Mouse (Mus musculus): ENCODE data around the gene Kcp.

Gene Kcp

DNA sequence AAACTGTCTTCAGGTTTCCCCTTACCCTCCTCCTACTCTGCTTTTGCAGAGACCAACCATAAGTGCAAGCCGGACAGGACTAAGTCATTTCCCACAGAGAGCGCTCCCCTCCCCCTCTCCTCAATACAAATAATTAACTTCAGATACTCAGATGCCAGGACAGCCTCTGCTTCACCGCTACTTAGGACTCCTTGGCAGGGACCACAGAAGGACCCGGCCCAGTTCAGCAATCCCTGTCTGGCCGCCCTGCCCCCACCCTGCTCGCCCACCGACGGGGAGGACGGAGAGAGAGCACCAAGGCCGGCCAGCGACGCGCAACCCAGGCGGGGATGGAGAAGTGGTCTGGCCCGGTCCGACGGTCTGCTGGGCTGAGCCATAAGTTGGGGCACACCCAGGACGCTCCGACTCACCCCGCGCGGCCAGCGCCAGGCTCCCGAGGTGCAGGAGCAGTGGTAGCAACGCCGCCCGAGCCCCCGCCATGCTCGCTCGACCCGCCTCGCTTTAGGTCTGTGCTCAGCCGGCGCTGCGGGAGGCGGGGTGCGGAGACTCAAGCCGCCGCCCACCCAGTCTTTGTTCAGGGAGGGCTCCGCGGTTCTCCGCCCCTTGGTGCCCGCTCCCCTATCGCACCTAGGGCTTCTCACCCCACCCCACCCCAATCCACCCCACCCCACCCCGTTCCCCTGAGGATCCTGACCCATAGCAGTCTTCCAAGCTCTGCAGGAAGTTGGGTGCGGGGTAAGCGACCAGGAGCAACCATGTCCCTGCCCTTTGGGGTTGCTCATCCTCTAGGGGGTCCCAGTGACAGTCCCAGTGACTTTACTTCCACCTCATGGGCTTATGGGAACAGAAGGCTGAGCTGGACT, at the start of gene Kcp:
Kcp (minus strand) TSS at position 506 of the 863 bp plus-strand sequence.
- no peak for DNase-seq

DNA sequence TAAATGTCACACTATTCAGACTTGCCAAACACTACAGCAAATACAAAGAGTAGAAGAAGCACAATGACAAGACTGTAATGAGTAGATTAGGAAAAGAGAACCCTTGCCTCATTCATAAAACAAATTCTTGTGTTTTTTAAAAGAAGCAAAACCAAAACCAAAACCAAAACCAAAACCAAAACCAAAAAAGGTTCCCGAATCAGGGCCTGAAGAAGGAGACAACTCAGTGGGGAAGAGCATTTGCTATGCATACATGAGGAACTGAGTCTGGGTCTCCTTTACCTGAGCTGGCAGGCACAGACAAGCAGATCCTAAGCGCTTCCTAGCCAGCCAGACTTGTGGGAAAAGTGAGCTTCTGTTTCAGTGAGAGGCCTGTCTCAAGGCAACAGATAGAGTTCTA, 49.4 kb upstream of the Kcp start:
- no peak for DNase-seq

DNA sequence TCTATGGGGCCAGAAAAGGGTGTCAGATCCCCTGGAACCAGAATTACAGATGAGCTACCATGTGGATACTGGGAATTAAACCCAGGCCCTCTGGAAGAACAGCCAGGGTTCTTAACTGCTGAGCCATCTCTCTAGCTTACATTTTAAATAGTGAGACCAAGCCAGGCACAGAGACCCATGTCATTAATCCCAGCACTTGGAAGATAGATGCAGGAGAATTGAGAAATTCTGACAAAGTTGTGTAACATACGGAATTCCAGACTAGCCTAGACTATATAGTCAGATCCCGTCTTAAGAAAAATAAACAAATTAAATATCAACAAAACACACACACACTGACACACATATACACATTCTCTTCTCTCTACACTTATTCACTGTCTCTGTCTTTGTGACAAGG, 44.8 kb upstream of the Kcp start:
- DNase-seq = no peak

- no peak for DNase-seq
These were observed 40.3 kb upstream of the Kcp start for GRCm38 (mm10) chr6:29548086-29548485.

GRCm38 (mm10) chr6:29547582-29547981, 39.8 kb upstream of the Kcp start:
- no peak for DNase-seq

DNA sequence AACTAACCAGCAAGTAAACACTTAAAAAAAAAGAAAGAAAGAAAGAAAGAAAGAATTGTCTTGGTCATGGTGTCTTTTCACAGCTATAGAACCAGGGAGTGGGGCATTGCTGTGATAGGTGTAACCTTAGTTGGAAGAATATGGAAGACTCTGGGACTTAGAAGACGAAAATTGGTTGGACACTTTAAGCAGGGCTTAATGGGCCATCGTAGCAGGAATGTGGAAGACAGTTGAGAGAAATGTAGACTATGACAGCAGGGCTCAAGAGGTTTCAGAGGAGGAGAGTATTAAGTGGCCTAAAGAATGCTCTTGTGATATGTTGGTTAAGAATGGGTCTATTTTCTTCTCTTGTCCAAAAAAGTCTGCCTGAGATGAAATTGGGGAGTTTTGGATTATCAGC, 37.9 kb upstream of the Kcp start:
- no peak for DNase-seq

GRCm38 (mm10) chr6:29540956-29541355, 33.2 kb upstream of the Kcp start:
- DNase-seq = no peak

GRCm38 (mm10) chr6:29540223-29540622, 32.5 kb upstream of the Kcp start:
- no peak for DNase-seq

GRCm38 (mm10) chr6:29539502-29539901, 31.8 kb upstream of the Kcp start:
- no peak for DNase-seq

GRCm38 (mm10) chr6:29537221-29537620, 29.5 kb upstream of the Kcp start:
- DNase-seq = no peak

GRCm38 (mm10) chr6:29536651-29537193, 29.0 kb upstream of the Kcp start:
- peak; percentile 26 to 36 for DNase-seq

- no peak for DNase-seq
These were observed 27.6 kb upstream of the Kcp start for GRCm38 (mm10) chr6:29535316-29535715.

GRCm38 (mm10) chr6:29530050-29530449, 22.3 kb upstream of the Kcp start:
- peak; percentile 37 to 42 for DNase-seq

DNA sequence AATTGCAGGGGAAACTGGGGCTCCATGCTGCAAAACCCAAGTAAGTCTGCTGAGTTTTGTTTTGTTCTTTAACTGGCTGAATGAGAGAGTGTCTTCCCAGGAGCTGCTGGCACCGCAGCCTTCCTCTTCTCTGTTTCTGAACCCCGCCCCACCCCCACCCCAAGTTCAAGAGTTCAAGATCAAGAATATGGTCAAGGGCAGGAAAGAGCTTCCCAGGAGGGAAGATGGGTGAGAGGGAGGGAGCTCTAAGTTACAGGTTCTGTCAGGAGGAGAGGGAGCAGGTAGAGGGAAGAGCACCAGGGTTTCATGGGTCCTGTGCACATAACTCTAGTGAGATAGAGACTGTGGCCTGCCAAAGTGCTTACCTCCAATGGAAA, 21.7 kb upstream of the Kcp start:
- no peak for DNase-seq

DNA sequence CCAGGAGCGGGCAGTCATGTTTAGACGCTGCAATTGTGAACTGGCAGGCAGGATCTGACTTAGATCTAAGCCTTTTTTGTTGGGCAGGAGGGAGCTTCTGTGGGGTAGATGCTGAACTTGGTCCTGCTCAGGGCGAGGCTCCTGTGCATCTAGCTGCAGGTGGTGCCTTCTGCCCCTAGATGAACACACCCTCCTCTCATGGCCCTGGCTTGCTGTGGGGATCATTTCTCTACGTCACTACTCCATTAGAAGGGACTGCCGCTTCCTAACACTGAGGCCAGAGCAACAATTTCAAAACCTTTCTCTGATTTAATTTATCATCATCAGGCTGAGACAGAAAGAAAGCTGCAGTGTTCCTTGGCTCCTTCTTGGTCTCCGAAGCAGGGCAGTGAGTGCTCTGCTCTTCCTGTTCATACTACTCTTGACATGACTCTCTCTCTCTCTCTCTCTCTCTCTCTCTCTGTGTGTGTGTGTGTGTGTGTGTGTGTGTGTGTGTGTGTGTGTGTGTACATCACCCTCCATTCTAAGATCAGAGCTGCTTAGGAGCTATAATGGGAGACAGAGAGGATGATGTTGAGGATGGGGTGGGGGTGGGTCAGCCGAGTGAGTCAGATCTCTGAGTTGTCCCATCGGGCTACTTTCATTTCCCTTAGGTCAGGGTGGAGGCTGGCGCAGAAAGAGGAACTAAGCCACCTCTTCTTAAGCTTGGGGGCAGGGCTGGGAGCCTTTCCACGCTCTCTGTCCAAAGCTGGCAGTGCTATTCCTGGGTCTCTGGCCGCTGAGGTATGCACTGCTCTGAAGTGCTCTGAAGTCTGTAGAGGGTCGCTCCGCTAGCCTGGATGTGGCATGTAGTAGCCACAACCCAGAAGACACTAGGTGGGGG, 21.1 kb upstream of the Kcp start:
- peak; percentile 55 to 61 for DNase-seq

- no peak for DNase-seq
These were observed 20.4 kb upstream of the Kcp start for GRCm38 (mm10) chr6:29528165-29528505.

DNA sequence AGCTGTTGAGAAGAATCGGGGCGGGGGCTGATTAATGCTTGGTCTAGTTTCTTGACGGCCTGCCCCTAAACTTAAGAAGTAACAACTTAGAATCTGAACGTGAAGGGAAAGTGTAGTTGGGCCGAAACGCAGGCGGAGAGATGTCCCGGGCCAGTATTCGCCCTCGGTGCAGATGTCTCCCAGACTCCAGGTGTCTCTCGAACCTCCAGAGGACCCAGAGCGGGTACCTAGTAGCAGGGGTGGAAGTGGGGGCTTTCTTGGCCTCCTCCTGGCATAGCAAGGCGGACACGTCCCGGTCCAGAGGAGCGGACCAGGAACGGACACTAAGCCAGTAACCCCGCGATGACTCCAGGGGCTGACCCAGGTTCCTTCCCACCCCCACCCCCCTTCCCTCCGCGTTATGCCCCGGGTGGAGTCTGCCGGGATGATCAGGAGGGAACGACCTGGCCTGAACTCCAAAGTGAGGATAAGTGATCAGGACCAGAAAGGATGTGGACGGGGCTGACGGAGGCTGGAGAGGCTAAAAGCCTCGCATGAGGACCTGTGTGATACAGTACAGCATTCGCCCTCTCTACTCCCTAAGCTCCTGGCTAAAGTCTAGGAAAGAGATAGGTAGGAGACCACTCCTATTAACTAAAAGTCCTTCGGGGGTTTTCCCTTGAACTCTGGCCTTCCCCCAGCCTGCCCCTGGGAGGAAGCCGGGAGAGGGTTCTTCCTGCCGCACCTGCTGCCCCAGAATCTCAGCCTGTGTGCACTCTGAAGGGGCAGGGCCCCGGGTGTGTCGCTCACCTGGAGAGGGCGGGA, 19.8 kb upstream of the Kcp start:
- peak; percentile 51 to 54 for DNase-seq

- DNase-seq = peak; percentile 64 to 71
These were observed 18.8 kb upstream of the Kcp start, which contains the start of gene Irf5 for GRCm38 (mm10) chr6:29526281-29527251. TSS of gene Irf5 (plus strand) at chr6:29526625.

DNA sequence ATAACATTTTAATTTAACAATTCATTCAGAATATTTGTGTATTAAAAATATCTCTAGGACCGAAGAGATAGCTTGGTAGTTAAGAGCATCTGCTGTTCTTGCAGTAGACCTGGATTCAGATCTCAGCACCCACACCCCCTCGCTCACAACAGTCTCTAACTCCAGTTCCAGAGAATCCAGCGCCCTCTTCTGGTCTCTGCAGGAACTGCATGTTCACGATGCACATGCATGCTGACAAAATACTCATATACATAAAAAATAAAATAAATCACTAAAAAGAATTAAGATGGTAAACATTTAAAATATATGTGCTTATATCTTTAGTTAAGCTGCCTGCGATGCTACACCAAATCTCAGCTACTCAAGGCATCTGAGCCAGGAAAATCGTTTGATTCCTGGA, 17.5 kb upstream of the Kcp start:
- no peak for DNase-seq

- peak; percentile 44 to 52 for DNase-seq
These were observed 16.3 kb upstream of the Kcp start for GRCm38 (mm10) chr6:29524034-29524489.

GRCm38 (mm10) chr6:29523301-29524033, 15.7 kb upstream of the Kcp start:
- DNase-seq = peak; percentile 37 to 46

Data from spleen, adult 18-20 months (tissue).